8 mouse cellular contexts compared by ENCODE assay signal in the genomic region with DNA sequence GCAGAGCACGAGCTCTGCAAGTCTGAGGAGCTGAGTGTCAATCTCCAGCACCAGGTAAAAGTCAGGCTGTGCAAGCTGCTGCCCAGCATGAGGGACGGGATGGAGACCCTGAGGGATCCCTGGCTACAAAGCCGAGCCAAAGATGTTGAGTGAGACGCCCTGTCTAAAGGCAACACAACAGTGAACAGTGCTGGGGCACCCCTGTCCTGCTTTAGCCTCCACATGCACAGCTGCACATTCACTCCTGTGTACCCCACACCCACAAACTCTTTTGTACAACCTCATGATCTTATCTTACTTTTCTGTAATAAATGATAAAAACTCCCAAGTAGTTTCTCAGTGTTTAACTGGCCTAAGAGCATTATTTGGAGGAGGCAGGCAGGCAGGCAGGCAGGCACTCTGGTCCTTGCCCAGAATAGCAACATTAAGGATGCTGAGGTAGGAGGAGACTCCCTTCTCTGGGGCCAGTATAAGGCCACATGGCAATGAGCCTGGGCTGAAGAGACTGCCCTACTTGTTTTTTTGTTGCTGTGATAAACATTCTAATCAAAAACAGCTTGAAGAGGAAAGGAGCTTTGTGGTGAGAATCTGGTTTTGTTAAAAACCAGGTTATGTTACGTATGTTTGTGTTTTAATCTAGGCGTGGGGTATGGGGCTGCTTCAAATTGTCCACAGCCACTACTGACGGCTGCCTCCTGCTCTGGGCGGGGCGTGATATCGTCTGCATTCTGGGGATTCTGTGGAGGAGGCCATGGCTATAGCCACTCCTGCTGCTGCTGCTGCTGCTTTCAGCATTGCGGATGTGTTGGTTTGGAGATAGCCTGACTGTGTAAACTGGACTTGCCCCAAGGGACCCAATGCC.
DNase-seq lines count a peak whose midpoint lies in the region; ATAC-seq and TF ChIP-seq lines count a peak whose summit lies in the region.

No protein-coding gene starts in this region.

- 0 out of 2 replicates have a peak, but pooled peaks cover 4% of the 10 kb centered on the region for H3K36me3 ChIP-seq in intestine, embryonic 15.5 days
- peaks cover 10% of the 10 kb centered on the region; the same call in 1 of the 2 replicates for H3K36me3 ChIP-seq in intestine, postnatal 0 days (ENCODE audit: control insufficient read depth, insufficient read depth)

- peak overlapping the region; percentile 17; the same call in 1 of the 2 replicates for H3K4me2 ChIP-seq in intestine, embryonic 15.5 days (replicated peaks)
- H3K4me2 ChIP-seq in intestine, postnatal 0 days (replicated peaks; ENCODE audit: low read depth) = no peak overlapping the region

- no peak overlapping the region for H3K9ac ChIP-seq in intestine, embryonic 15.5 days
- no peak overlapping the region for H3K9ac ChIP-seq in intestine, postnatal 0 days (ENCODE audit: low read depth, low read length)

- TF ChIP-seq CTCF in intestine, postnatal 0 days (IDR thresholded peaks at IDR 0.05; ENCODE audit: low read depth) = no peak

- DNase-seq in NIH3T3 (ENCODE audit: low read depth) = peak; percentile 89
- peak; percentile 55 for DNase-seq in kidney, postnatal 14 days
- peak; percentile 44 to 48 for DNase-seq in natural killer cell, adult 2 months (ENCODE audit: low spot score in 2 of 2)
- no peak for DNase-seq in left cerebral cortex, postnatal 14 days (ENCODE audit: low spot score in 2 of 2)
- no peak for DNase-seq in urinary bladder, postnatal 10 days (ENCODE audit: low spot score)

- 43% methylated on average over 11 of the region's 11 CpGs for WGBS in intestine, embryonic 15.5 days
- WGBS in intestine, postnatal 0 days = 32% methylated on average over 11 of the region's 11 CpGs

- peak; percentile 62; the same call in 1 of the 2 replicates for ATAC-seq in intestine, embryonic 15.5 days
- ATAC-seq in intestine, postnatal 0 days = no peak
- 0 out of 2 replicates have a peak, but pooled peaks have one; percentile 39 for ATAC-seq in erythroid progenitor cell, adult 5-6 weeks (replicated peaks; ENCODE audit: low FRiP score, poor library complexity, severe bottlenecking)

- no peak overlapping the region for H3K4me3 ChIP-seq in intestine, embryonic 15.5 days (replicated peaks)
- no peak overlapping the region for H3K4me3 ChIP-seq in intestine, postnatal 0 days (ENCODE audit: low read depth, low read length)

- 0 out of 2 replicates have a peak overlapping the region, but pooled peaks have one; percentile 6 for H3K27ac ChIP-seq in intestine, embryonic 15.5 days
- no peak overlapping the region for H3K27ac ChIP-seq in intestine, postnatal 0 days (ENCODE audit: low read depth, low read length)

- no peaks in the 10 kb centered on the region for H3K9me3 ChIP-seq in intestine, embryonic 15.5 days
- no peaks in the 10 kb centered on the region for H3K9me3 ChIP-seq in intestine, postnatal 0 days (ENCODE audit: control insufficient read depth)

- H3K27me3 ChIP-seq in intestine, embryonic 15.5 days (replicated peaks) = no peaks in the 10 kb centered on the region
- H3K27me3 ChIP-seq in intestine, postnatal 0 days (replicated peaks; ENCODE audit: control insufficient read depth, insufficient read depth, low read length) = no peaks in the 10 kb centered on the region

- H3K4me1 ChIP-seq in intestine, embryonic 15.5 days (replicated peaks) = peaks cover 21% of the 10 kb centered on the region
- H3K4me1 ChIP-seq in intestine, postnatal 0 days (replicated peaks; ENCODE audit: control insufficient read depth, insufficient read depth, low read length) = peaks cover 12% of the 10 kb centered on the region; the same call in 1 of the 2 replicates

- intact Hi-C loops in left cerebral cortex, postnatal 14 days (cut with DNase I) = no loop called here

Comparison
In these comparisons a context has a peak if more than half of its experiments do, and no peak if none do; other contexts are left out.
1. DNase-seq: peak in NIH3T3 (single experiment), kidney, postnatal 14 days (single experiment) and natural killer cell, adult 2 months (2 of 2); none in left cerebral cortex, postnatal 14 days (0 of 2) and urinary bladder, postnatal 10 days (single experiment).